Mouse (Mus musculus) C2C12 (cell line): ENCODE results near the gene Prodh2. TPM values are rescaled to one million over a fixed set of nuclear protein-coding genes. Genes with fewer than 3 reads are reported as not detected.

Experiments
- H3K27me3 ChIP-seq: one replicate; pipeline ENCODE4 v1.6.1; 2011; ENCODE audit not compliant: control insufficient read depth, insufficient read depth, insufficient read length
- H3K36me3 ChIP-seq: one replicate; pipeline ENCODE4 v1.6.1; 2011; ENCODE audit not compliant: control insufficient read depth, insufficient read depth
- H3K4me3 ChIP-seq: one replicate; pipeline ENCODE4 v1.5.1; 2011; ENCODE audit warnings: mild to moderate bottlenecking, control low read depth; ENCODE audit not compliant: poor library complexity, insufficient read depth, severe bottlenecking
- H3K79me2 ChIP-seq: one replicate; pipeline ENCODE4 v1.6.1; 2011; ENCODE audit not compliant: control insufficient read depth, insufficient read depth
- H3K79me3 ChIP-seq: one replicate; pipeline ENCODE4 v1.6.1; 2011; ENCODE audit warnings: low read depth, control low read depth
- H3ac ChIP-seq: one replicate; pipeline ENCODE3; 2011; ENCODE audit warnings: low read depth; ENCODE audit not compliant: control insufficient read depth, insufficient read length
- CEBPB ChIP-seq: IDR thresholded peaks from one replicate; pipeline ENCODE4 v1.6.1; 2011; ENCODE audit warnings: low read depth, mild to moderate bottlenecking, control low read depth, moderate library complexity
- CTCF ChIP-seq: IDR thresholded peaks from one replicate; pipeline ENCODE4 v1.5.1; 2011; ENCODE audit not compliant: control insufficient read depth, insufficient read depth, insufficient read length
- FOSL1 ChIP-seq: IDR thresholded peaks from one replicate; pipeline ENCODE4 v1.8.0; 2011; ENCODE audit warnings: mild to moderate bottlenecking, low read length; ENCODE audit not compliant: poor library complexity, insufficient read depth, severe bottlenecking
- MAX ChIP-seq: IDR thresholded peaks from one replicate; pipeline ENCODE4 v1.6.1; 2011; ENCODE audit warnings: mild to moderate bottlenecking, control low read depth
- MYOD1 ChIP-seq: IDR thresholded peaks from one replicate; pipeline ENCODE4 v1.6.1; 2011; ENCODE audit warnings: low read depth; ENCODE audit not compliant: control insufficient read depth, insufficient read length
- MYOG ChIP-seq: IDR thresholded peaks from one replicate; pipeline ENCODE4 v1.6.1; 2011; ENCODE audit not compliant: control insufficient read depth, insufficient read length; ENCODE audit errors: extremely low read depth
- USF1 ChIP-seq: IDR thresholded peaks from one replicate; pipeline ENCODE4 v1.6.1; 2011; ENCODE audit warnings: low read depth, mild to moderate bottlenecking, control low read depth, moderate library complexity
- polyA plus RNA-seq: library from polyadenylated mRNA; unstranded; fragments of >200 nt; fragmentation: generic; extraction: Trizol; gene quantifications from one replicate; pipeline ENCODE4 v1.2.1, GENCODE M21; 2012; ENCODE audit warnings: missing spikeins

The Prodh2 gene
- polyA plus RNA-seq, 1 experiment, result 0.02 TPM

DNA sequence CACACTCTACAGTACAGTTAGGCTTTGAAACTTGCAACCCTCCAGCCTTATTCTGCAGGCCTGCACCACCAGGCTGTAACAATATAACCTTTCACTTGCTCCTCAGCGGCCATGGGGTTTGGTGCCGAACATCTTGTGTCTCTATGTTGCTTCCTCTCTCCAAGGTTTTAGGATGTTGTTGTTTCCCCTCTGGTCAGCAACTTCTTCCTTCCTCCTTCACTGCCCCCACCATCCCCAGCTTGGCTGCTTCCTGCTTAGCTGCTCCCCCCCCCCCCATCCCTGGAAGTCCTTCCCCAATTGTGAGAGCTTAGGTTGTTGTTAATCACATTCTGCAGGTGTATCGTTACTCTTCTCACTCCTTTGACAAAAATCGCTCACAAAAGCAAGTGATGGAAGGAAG lies 14.6 kb downstream of the Prodh2 start:
- H3ac ChIP-seq, result no peak overlapping the region
- H3K4me3 ChIP-seq, result no peak overlapping the region
- H3K27me3 ChIP-seq, result peaks cover 45% of the 10 kb centered on the region
- no peaks in the 10 kb centered on the region for H3K79me2 ChIP-seq
- no peaks in the 10 kb centered on the region for H3K36me3 ChIP-seq
- no peaks in the 10 kb centered on the region for H3K79me3 ChIP-seq
- TF ChIP-seq MAX (no peak), MYOG (no peak), MYOD1 (no peak), CEBPB (no peak), CTCF (no peak), FOSL1 (no peak), USF1 (no peak)

DNA sequence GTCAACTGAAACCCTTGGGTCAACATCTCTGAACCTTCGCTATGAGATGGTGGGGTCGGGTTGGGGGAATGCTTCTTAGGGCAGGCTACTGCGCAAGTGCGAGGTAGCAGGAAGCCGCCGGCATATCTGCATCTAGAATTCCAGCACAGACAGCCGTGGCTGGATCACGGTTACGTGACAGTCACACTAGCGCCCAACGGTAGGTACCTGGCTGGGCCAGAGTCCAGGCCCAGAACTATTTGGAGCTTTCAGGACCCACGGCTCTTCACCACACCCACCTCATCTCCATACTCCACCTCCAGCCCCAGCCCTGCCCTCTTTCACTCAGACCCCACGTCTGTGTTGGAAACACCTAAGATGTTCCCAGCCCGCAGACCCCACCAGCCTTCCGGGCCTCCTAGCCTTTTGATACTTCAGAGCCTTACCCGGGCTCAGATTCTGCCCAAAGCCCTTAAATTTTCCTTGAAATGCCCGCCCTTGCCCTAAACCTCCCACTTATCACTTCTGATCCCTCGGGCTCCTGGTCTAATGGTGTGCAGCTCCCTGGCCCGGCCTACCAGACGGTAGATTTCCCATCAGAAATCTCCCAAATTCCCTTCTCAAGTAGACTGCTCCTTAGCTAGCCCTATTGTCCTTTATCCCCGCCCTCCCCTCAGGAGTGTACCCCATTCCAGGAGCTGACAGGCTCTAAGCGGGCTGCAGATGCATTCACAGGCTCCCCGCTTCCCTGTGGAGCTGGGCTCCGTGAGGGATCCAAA lies 21.8 kb downstream of the Prodh2 start:
- Histone ChIP-seq H3K36me3 (no peaks in the 10 kb centered on the region), H3K4me3 (no peak overlapping the region), H3K79me2 (no peaks in the 10 kb centered on the region), H3ac (no peak overlapping the region), H3K79me3 (no peaks in the 10 kb centered on the region), H3K27me3 (peaks cover 30% of the 10 kb centered on the region)
- TF ChIP-seq USF1, result no peak
- no peak for TF ChIP-seq CTCF
- no peak for TF ChIP-seq MAX
- no peak for TF ChIP-seq MYOD1
- TF ChIP-seq FOSL1, result no peak

DNA sequence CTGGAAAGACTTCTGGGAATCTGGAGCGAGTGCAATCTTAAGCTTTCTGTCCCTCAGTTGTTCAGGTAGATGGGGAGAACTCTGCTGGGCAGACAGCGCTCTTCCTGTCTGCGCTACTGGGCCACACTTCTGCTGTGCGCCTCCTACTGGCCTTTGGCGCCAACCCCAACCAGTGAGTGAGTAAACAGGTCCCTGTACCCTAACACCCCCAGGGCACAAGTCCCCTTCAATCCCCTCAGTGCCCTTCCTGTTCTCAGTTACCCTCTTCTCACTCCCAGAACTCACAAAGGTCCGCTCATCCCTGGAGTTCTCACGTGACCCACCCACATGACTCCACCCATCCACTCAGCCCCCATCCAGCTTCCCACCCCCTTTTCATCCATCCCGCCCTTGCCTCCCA lies 24.9 kb downstream of the Prodh2 start:
- no peak for TF ChIP-seq CTCF
- TF ChIP-seq FOSL1, result no peak
- TF ChIP-seq MAX, result no peak
- TF ChIP-seq CEBPB, result no peak
- no peak for TF ChIP-seq MYOG
- TF ChIP-seq USF1, result no peak
- TF ChIP-seq MYOD1, result no peak
- no peaks in the 10 kb centered on the region for H3K79me3 ChIP-seq
- peaks cover 10% of the 10 kb centered on the region for H3K27me3 ChIP-seq
- no peaks in the 10 kb centered on the region for H3K79me2 ChIP-seq
- H3K36me3 ChIP-seq, result no peaks in the 10 kb centered on the region
- H3ac ChIP-seq, result no peak overlapping the region
- no peak overlapping the region for H3K4me3 ChIP-seq

DNA sequence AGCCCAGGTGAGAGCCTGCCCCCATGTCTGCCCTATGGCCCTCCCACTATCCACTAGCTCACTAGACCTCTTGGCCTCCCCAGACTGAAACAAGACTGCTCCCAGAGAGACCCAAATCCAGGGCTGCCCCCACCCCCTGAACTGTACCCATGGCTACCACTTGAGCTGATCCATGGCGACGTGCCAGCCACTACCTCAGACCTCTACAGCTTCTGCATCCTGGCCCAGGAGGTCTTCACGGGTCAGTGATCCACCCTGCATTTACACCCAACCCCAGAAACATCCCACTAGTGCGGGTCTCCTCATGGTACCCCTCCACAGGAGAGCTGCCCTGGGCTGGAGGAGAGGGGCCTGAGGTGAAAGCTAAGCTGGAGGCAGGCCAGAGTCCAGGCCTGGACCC lies 27.0 kb downstream of the Prodh2 start:
- H3ac ChIP-seq, result no peak overlapping the region
- H3K36me3 ChIP-seq, result no peaks in the 10 kb centered on the region
- peaks cover 5% of the 10 kb centered on the region for H3K27me3 ChIP-seq
- TF ChIP-seq FOSL1 (no peak), USF1 (no peak), MYOG (no peak), CTCF (no peak), CEBPB (no peak), MYOD1 (no peak), MAX (no peak)
- no peaks in the 10 kb centered on the region for H3K79me2 ChIP-seq
- H3K79me3 ChIP-seq, result no peaks in the 10 kb centered on the region
- H3K4me3 ChIP-seq, result no peak overlapping the region

- Histone ChIP-seq H3K79me3 (no peaks in the 10 kb centered on the region), H3ac (no peak overlapping the region), H3K27me3 (peaks cover 1% of the 10 kb centered on the region), H3K4me3 (no peak overlapping the region), H3K36me3 (no peaks in the 10 kb centered on the region), H3K79me2 (no peaks in the 10 kb centered on the region)
- TF ChIP-seq MAX, result no peak
- no peak for TF ChIP-seq CEBPB
- no peak for TF ChIP-seq CTCF
- TF ChIP-seq MYOG, result no peak
- TF ChIP-seq MYOD1, result no peak
- no peak for TF ChIP-seq USF1
- no peak for TF ChIP-seq FOSL1
Observed at GRCm38 (mm10) chr7:30520856-30521255, 27.4 kb downstream of the Prodh2 start.

- Histone ChIP-seq H3K36me3 (no peaks in the 10 kb centered on the region), H3ac (no peak overlapping the region), H3K27me3 (no peaks in the 10 kb centered on the region), H3K79me3 (no peaks in the 10 kb centered on the region), H3K79me2 (no peaks in the 10 kb centered on the region), H3K4me3 (no peak overlapping the region)
- TF ChIP-seq MYOG, result no peak
- no peak for TF ChIP-seq MAX
- no peak for TF ChIP-seq CEBPB
- no peak for TF ChIP-seq USF1
- no peak for TF ChIP-seq MYOD1
- TF ChIP-seq FOSL1, result no peak
- no peak for TF ChIP-seq CTCF
Observed at GRCm38 (mm10) chr7:30522871-30523270, 29.4 kb downstream of the Prodh2 start.
